Mouse (Mus musculus) thymus, adult 2 months (tissue): Measurements from ENCODE around the gene Baiap2.

Source experiments
- CTCF ChIP-seq: fragments of 200-500 bp; IDR thresholded peaks from 2 replicates; pipeline ENCODE4 v1.5.1; 2012; ENCODE audit warnings: mild to moderate bottlenecking, control low read depth, low read length, moderate library complexity, borderline replicate concordance; ENCODE audit not compliant: control insufficient read depth, poor library complexity, insufficient read depth; ENCODE audit errors: extremely low read depth
- POLR2A ChIP-seq: fragments of 200-500 bp; IDR thresholded peaks from 2 replicates; pipeline ENCODE4 v1.6.1; 2012; ENCODE audit warnings: mild to moderate bottlenecking, low read length, control low read depth, moderate library complexity; ENCODE audit not compliant: control insufficient read depth, poor library complexity, insufficient read depth; ENCODE audit errors: extremely low read depth

- TF ChIP-seq CTCF (no peak), POLR2A (no peak)
Measured at GRCm38 (mm10) chr11:119942201-119942726, 299 bp upstream of the Baiap2 start.
